Mouse (Mus musculus) mature B cell (primary cell): ENCODE data around the gene Olfr670.
"Not testable (repeated sequence)": the region's sequence is repeated elsewhere in the genome, so short reads cannot be mapped to it uniquely, and the experiment has no call there.

ENCODE experiments used
- in situ Hi-C: fragments of 300-500 bp; cut with MboI; formaldehyde crosslinking; loops from 2 replicates; pipeline ENCODE4 v1.14.3; 2019

The Olfr670 gene

GRCm38 (mm10) chr7:104962520-104962919 lies at the start of gene Olfr670:
Gene Olfr670 (minus strand): TSS chr7:104962620.
- in situ Hi-C loops = no loop called here

GRCm38 (mm10) chr7:105001929-105002328 lies 39.5 kb upstream of the Olfr670 start, which contains the start of gene Olfr672:
Gene Olfr672 (minus strand): TSS chr7:105002029.
- in situ Hi-C loops = no loop called here

- in situ Hi-C loops = no loop called here
Measured at GRCm38 (mm10) chr7:104979026-104979425, 16.6 kb upstream of the Olfr670 start, which contains the start of gene Olfr671. Gene Olfr671 (minus strand): TSS chr7:104979126.

- in situ Hi-C loops = not testable (repeated sequence)
Measured at GRCm38 (mm10) chr7:104972507-104972906, 10.1 kb upstream of the Olfr670 start.

GRCm38 (mm10) chr7:104950234-104950633 lies 12.2 kb downstream of the Olfr670 start:
- in situ Hi-C loops = not testable (repeated sequence)

GRCm38 (mm10) chr7:104933940-104934339 lies 28.5 kb downstream of the Olfr670 start, which contains the start of gene Olfr669:
Gene Olfr669 (plus strand): TSS chr7:104934240.
- in situ Hi-C loops = no loop called here

GRCm38 (mm10) chr7:104927957-104928356 lies 34.5 kb downstream of the Olfr670 start, which contains the start of gene Olfr668:
Gene Olfr668 (minus strand): TSS chr7:104928057.
- in situ Hi-C loops = no loop called here

- in situ Hi-C loops = no loop called here
Measured at GRCm38 (mm10) chr7:104921382-104921781, 41.0 kb downstream of the Olfr670 start, which contains the start of gene Olfr667. Gene Olfr667 (minus strand): TSS chr7:104921482.
